Mouse (Mus musculus): ENCODE data around the gene Eno3. TPM values are rescaled to one million over a fixed set of nuclear protein-coding genes. Genes with fewer than 3 reads are reported as not detected.

Eno3 gene
- total and polyA plus RNA-seq, 3 experiments: 14.2 to 16.8 TPM; not detected in 1

GRCm38 (mm10) chr11:70668771-70669505 is 11.9 kb downstream of the Eno3 start, which contains the start of gene Spag7:
Gene Spag7, minus strand, starts transcription at chr11:70669416.
- Histone ChIP-seq H3K9ac (ENCODE audit: control insufficient read depth, low read depth, low read length, poor library complexity, severe bottlenecking) (peak within 1 kb of the TSS; percentile 90), H3K9me3 (replicated peaks; ENCODE audit: insufficient read depth, low read length) (no peaks in the 10 kb centered on the region), H3K4me1 (ENCODE audit: control insufficient read depth in 1 of 2, insufficient read depth in 2 of 2, low read length in 2 of 2) (peaks cover 2 to 24% of the 10 kb centered on the region in 2 experiments; a peak in 3 of 4 replicates), H3K79me2 (ENCODE audit: control insufficient read depth, insufficient read depth, low read length, poor library complexity) (peaks cover 18% of the 10 kb centered on the region), H3K4me3 (ENCODE audit: control insufficient read depth in 1 of 2, insufficient read depth in 1 of 2, low read depth in 2 of 2, low read length in 2 of 2) (peak within 1 kb of the TSS; percentile 75 to 87), H3K27ac (ENCODE audit: control insufficient read depth, low read depth, low read length) (peak within 1 kb of the TSS; percentile 97), H3K36me3 (ENCODE audit: control insufficient read depth in 1 of 2, insufficient read depth in 2 of 2, low read length in 2 of 2) (peaks cover 0 to 11% of the 10 kb centered on the region in 2 experiments; a peak in 2 of 4 replicates), H3K27me3 (ENCODE audit: control insufficient read depth in 1 of 2, insufficient read depth in 2 of 2, low read length in 2 of 2) (no peaks in the 10 kb centered on the region)
- DNase-seq (ENCODE audit: low read depth, low spot score): peak; percentile 100
- peak; percentile 93 for TF ChIP-seq CHD2 (IDR thresholded peaks at IDR 0.05; ENCODE audit: low read length)
- TF ChIP-seq GABPA (IDR thresholded peaks at IDR 0.05; ENCODE audit: low read depth, low read length): no peak
- no peak for TF ChIP-seq SMC3 (IDR thresholded peaks at IDR 0.05; ENCODE audit: low read depth, low read length)
- TF ChIP-seq ZC3H11A (IDR thresholded peaks at IDR 0.05; ENCODE audit: low read depth, low read length): no peak
- peak; percentile 89 for TF ChIP-seq NELFE (IDR thresholded peaks at IDR 0.05; ENCODE audit: low read depth, low read length)
- TF ChIP-seq TAL1 (IDR thresholded peaks at IDR 0.05; ENCODE audit: low read length): no peak
- TF ChIP-seq CTCF (IDR thresholded peaks at IDR 0.05 in 2 of 3, conservative IDR thresholded peaks at IDR 0.05 in 1 of 3; ENCODE audit: control insufficient read depth in 1 of 3, insufficient read depth in 1 of 3, low read depth in 2 of 3, low read length in 3 of 3, poor library complexity in 1 of 3, severe bottlenecking in 1 of 3): no peak
- TF ChIP-seq ETS1 (IDR thresholded peaks at IDR 0.05; ENCODE audit: low read depth, low read length): peak; percentile 55; the same call in 1 of the 2 replicates
- no peak for TF ChIP-seq BHLHE40 (IDR thresholded peaks at IDR 0.05; ENCODE audit: borderline replicate concordance, low read depth, low read length)
- TF ChIP-seq ZKSCAN1 (IDR thresholded peaks at IDR 0.05; ENCODE audit: low read depth, low read length): no peak
- TF ChIP-seq E2F4 (IDR thresholded peaks at IDR 0.05; ENCODE audit: borderline replicate concordance, low read depth, low read length): 0 out of 2 replicates have a peak, but pooled peaks have one; percentile 27
- no peak for TF ChIP-seq ZNF384 (IDR thresholded peaks at IDR 0.05; ENCODE audit: low read depth, low read length)
- no peak for TF ChIP-seq MYB (IDR thresholded peaks at IDR 0.05; ENCODE audit: low read depth, low read length)
- no peak for TF ChIP-seq CHD1 (IDR thresholded peaks at IDR 0.05; ENCODE audit: low read depth, low read length)
- peak; percentile 69; the same call in 1 of the 2 replicates for TF ChIP-seq ZMIZ1 (IDR thresholded peaks at IDR 0.05; ENCODE audit: low read depth, low read length)
- peak; percentile 67 for TF ChIP-seq TCF12 (IDR thresholded peaks at IDR 0.05; ENCODE audit: low read depth, low read length)
- TF ChIP-seq MAFK (IDR thresholded peaks at IDR 0.05; ENCODE audit: borderline replicate concordance, low read depth, low read length): no peak
- TF ChIP-seq KAT2A (conservative IDR thresholded peaks at IDR 0.05; ENCODE audit: low read depth, low read length): peak; percentile 58; the same call in 1 of the 2 replicates
- TF ChIP-seq SIN3A (IDR thresholded peaks at IDR 0.05; ENCODE audit: low read length): peak; percentile 38
- peak; percentile 87 to 93 for TF ChIP-seq POLR2A (IDR thresholded peaks at IDR 0.05; ENCODE audit: control insufficient read depth in 1 of 2, insufficient read depth in 1 of 2, low read depth in 1 of 2, low read length in 2 of 2, poor library complexity in 1 of 2)
- no peak for TF ChIP-seq JUND (IDR thresholded peaks at IDR 0.05; ENCODE audit: low read depth, low read length)
- TF ChIP-seq NRF1 (IDR thresholded peaks at IDR 0.05; ENCODE audit: insufficient read depth, low read depth, low read length, poor library complexity, severe bottlenecking): peak; percentile 49; the same call in 1 of the 2 replicates
- no peak for TF ChIP-seq USF2 (IDR thresholded peaks at IDR 0.05; ENCODE audit: borderline replicate concordance in 1 of 2, insufficient read depth in 1 of 2, low read depth in 1 of 2, low read length in 2 of 2)
- TF ChIP-seq MEF2A (IDR thresholded peaks at IDR 0.05; ENCODE audit: extremely low read depth, insufficient replicate concordance, low read depth, low read length, poor library complexity, severe bottlenecking): no peak
- TF ChIP-seq POLR2AphosphoS2 (IDR thresholded peaks at IDR 0.05; ENCODE audit: low read length): peak; percentile 84
- TF ChIP-seq RCOR1 (IDR thresholded peaks at IDR 0.05; ENCODE audit: low read depth, low read length): peak; percentile 57; the same call in 1 of the 2 replicates
- TF ChIP-seq UBTF (IDR thresholded peaks at IDR 0.05; ENCODE audit: borderline replicate concordance, insufficient read depth, low read depth, low read length): no peak
- TF ChIP-seq TBP (IDR thresholded peaks at IDR 0.05; ENCODE audit: low read depth, low read length): peak; percentile 92
- TF ChIP-seq EP300 (IDR thresholded peaks at IDR 0.05; ENCODE audit: low read depth in 1 of 2, low read length in 2 of 2): no peak; a peak in 1 of 4 replicates
- peak; percentile 81 for TF ChIP-seq ELF1 (IDR thresholded peaks at IDR 0.05; ENCODE audit: low read depth, low read length)
- TF ChIP-seq USF1 (IDR thresholded peaks at IDR 0.05; ENCODE audit: low read depth, low read length): no peak
- peak; percentile 16; the same call in 1 of the 2 replicates for TF ChIP-seq MXI1 (IDR thresholded peaks at IDR 0.05; ENCODE audit: low read depth, low read length)
- no peak for TF ChIP-seq MAX (IDR thresholded peaks at IDR 0.05; ENCODE audit: low read length)
- TF ChIP-seq GATA1 (IDR thresholded peaks at IDR 0.05; ENCODE audit: low read depth, low read length): peak; percentile 64; the same call in 1 of the 2 replicates
- TF ChIP-seq MAZ (IDR thresholded peaks at IDR 0.05; ENCODE audit: low read depth, low read length): peak; percentile 51; the same call in 1 of the 2 replicates

Data from MEL (cell line).